Mouse (Mus musculus): Measurements from ENCODE around the gene H2-Aa. TPM values are rescaled to one million over a fixed set of nuclear protein-coding genes. Genes with fewer than 3 reads are reported as not detected.

Gene H2-Aa
- total RNA-seq, 2 experiments from 2014 or later = 0.93 to 2.1 TPM

- DNase-seq (ENCODE audit: low spot score in 2 of 2) = no peak
Measured at GRCm38 (mm10) chr17:34264452-34265351, 22.9 kb downstream of the H2-Aa start.

GRCm38 (mm10) chr17:34263811-34264371 lies 23.7 kb downstream of the H2-Aa start:
- no peak for DNase-seq (ENCODE audit: low spot score in 2 of 2)

GRCm38 (mm10) chr17:34263068-34263467 lies 24.6 kb downstream of the H2-Aa start:
- peak; percentile 71 to 87 for DNase-seq (ENCODE audit: low spot score in 2 of 2)

GRCm38 (mm10) chr17:34261502-34261901 lies 26.1 kb downstream of the H2-Aa start:
- DNase-seq (ENCODE audit: low spot score in 2 of 2) = peak; percentile 55 to 88

- DNase-seq (ENCODE audit: low spot score in 2 of 2) = no peak
Measured at GRCm38 (mm10) chr17:34260551-34260950, 27.1 kb downstream of the H2-Aa start.

- DNase-seq (ENCODE audit: low spot score in 2 of 2) = peak; percentile 79 to 88
Measured at GRCm38 (mm10) chr17:34257594-34258375, 29.8 kb downstream of the H2-Aa start, which contains the start of gene H2-Ab1. Gene H2-Ab1, plus strand, starts transcription at chr17:34257689.

GRCm38 (mm10) chr17:34256501-34256900 lies 31.1 kb downstream of the H2-Aa start:
- DNase-seq (ENCODE audit: low spot score in 2 of 2) = no peak

GRCm38 (mm10) chr17:34251666-34252065 lies 36.0 kb downstream of the H2-Aa start:
- DNase-seq (ENCODE audit: low spot score in 2 of 2) = no peak

- peak in 1 of 2 experiments; percentile 61 for DNase-seq (ENCODE audit: low spot score in 2 of 2)
Measured at GRCm38 (mm10) chr17:34249878-34250277, 37.7 kb downstream of the H2-Aa start.

GRCm38 (mm10) chr17:34249361-34249760 lies 38.3 kb downstream of the H2-Aa start:
- no peak for DNase-seq (ENCODE audit: low spot score in 2 of 2)

- no peak for DNase-seq (ENCODE audit: low spot score in 2 of 2)
Measured at GRCm38 (mm10) chr17:34248764-34249163, 38.9 kb downstream of the H2-Aa start.

- no peak for DNase-seq (ENCODE audit: low spot score in 2 of 2)
Measured at GRCm38 (mm10) chr17:34247047-34247446, 40.6 kb downstream of the H2-Aa start.

GRCm38 (mm10) chr17:34244656-34245055 lies 43.0 kb downstream of the H2-Aa start:
- peak; percentile 21 to 24 for DNase-seq (ENCODE audit: low spot score in 2 of 2)

- DNase-seq (ENCODE audit: low spot score in 2 of 2) = no peak
Measured at GRCm38 (mm10) chr17:34240916-34241315, 46.7 kb downstream of the H2-Aa start.

GRCm38 (mm10) chr17:34240366-34240765 lies 47.3 kb downstream of the H2-Aa start:
- no peak for DNase-seq (ENCODE audit: low spot score in 2 of 2)

GRCm38 (mm10) chr17:34239601-34240041 lies 48.0 kb downstream of the H2-Aa start:
- no peak for DNase-seq (ENCODE audit: low spot score in 2 of 2)

GRCm38 (mm10) chr17:34238706-34239105 lies 48.9 kb downstream of the H2-Aa start, which contains the start of gene H2-Ob:
Gene H2-Ob, plus strand, starts transcription at chr17:34238903.
- DNase-seq (ENCODE audit: low spot score in 2 of 2) = peak in 1 of 2 experiments; percentile 53

GRCm38 (mm10) chr17:34237741-34238140 lies 49.9 kb downstream of the H2-Aa start:
- DNase-seq (ENCODE audit: low spot score in 2 of 2) = no peak

- no peak for DNase-seq (ENCODE audit: low spot score in 2 of 2)
Measured at GRCm38 (mm10) chr17:34236691-34237090, 50.9 kb downstream of the H2-Aa start.

GRCm38 (mm10) chr17:34234926-34235325 lies 52.7 kb downstream of the H2-Aa start:
- DNase-seq (ENCODE audit: low spot score in 2 of 2) = peak; percentile 71

Data from layer of hippocampus, postnatal 14 days (tissue).